Mouse (Mus musculus) kidney, postnatal 0 days (tissue): ENCODE measurements around the gene Asb6. TPM values are rescaled to one million over a fixed set of nuclear protein-coding genes. Genes with fewer than 3 reads are reported as not detected.

Experiments
- ATAC-seq: fragments of 200-750 bp; cut with Nextera tagmentation; replicated peaks from 2 replicates; pipeline ENCODE4 v1.8.0; 2017; ENCODE audit warnings: low read depth, moderate number of reproducible peaks, moderate TSS enrichment, moderate library complexity; ENCODE audit not compliant: low FRiP score
- DNase-seq: peaks from one replicate; pipeline ENCODE4 v3.0.0-alpha.2; 2016; ENCODE audit warnings: low spot score
- H3K27ac ChIP-seq: fragments of 300-500 bp; sonication (generic); 2 replicates; pipeline ENCODE4 v1.5.1; 2014; ENCODE audit warnings: mild to moderate bottlenecking
- H3K27me3 ChIP-seq: fragments of 300-500 bp; sonication (generic); 2 replicates; pipeline ENCODE4 v1.6.1; 2014; ENCODE audit warnings: low read length, mixed read lengths; ENCODE audit not compliant: insufficient read depth
- H3K36me3 ChIP-seq: fragments of 300-500 bp; sonication (generic); 2 replicates; pipeline ENCODE4 v1.6.1; 2014; ENCODE audit warnings: low read length, mixed read lengths; ENCODE audit not compliant: insufficient read depth
- H3K4me1 ChIP-seq: fragments of 300-500 bp; sonication (generic); replicated peaks from 2 replicates; pipeline ENCODE4 v1.6.1; 2014; ENCODE audit warnings: antibody characterized with exemption, low read length, mixed read lengths; ENCODE audit not compliant: insufficient read depth
- H3K4me2 ChIP-seq: fragments of 300-500 bp; sonication (generic); 2 replicates; pipeline ENCODE4 v1.6.1; 2014; ENCODE audit warnings: mild to moderate bottlenecking, low read length, moderate library complexity, mixed read lengths
- H3K4me3 ChIP-seq: fragments of 300-500 bp; sonication (generic); replicated peaks from 2 replicates; pipeline ENCODE4 v1.5.1; 2014; ENCODE audit warnings: low read depth, low read length
- H3K9ac ChIP-seq: fragments of 300-500 bp; sonication (generic); 2 replicates; pipeline ENCODE4 v1.6.1; 2014; ENCODE audit warnings: low read depth, low read length
- H3K9me3 ChIP-seq: fragments of 300-500 bp; sonication (generic); replicated peaks from 2 replicates; pipeline ENCODE4 v1.6.1; 2016; ENCODE audit warnings: low read length, inconsistent platforms, mixed read lengths
- CTCF ChIP-seq: IDR thresholded peaks from 2 replicates; pipeline ENCODE4 v1.5.1; 2016; ENCODE audit warnings: antibody characterized with exemption, low read depth, mild to moderate bottlenecking, moderate library complexity
- WGBS: fragments of 180-500 bp; shearing (Covaris S2); extraction: QIAGEN DNeasy Blood & Tissue Kit; methylation state at CpG from one replicate; pipeline ENCODE4 v1.1.7; 2014; 5-methylcytosine and 5-hydroxymethylcytosine counted together
- polyA plus RNA-seq: library from polyadenylated mRNA; unstranded; fragments of >200 nt; fragmentation: Nextera tagmentation; extraction: Ambion mirVana; gene quantifications from 2 replicates; pipeline ENCODE4 v1.2.1, GENCODE M21; 2015

The Asb6 gene
- polyA plus RNA-seq, 1 experiment from 2014 or later, result 26.1 TPM

- peak; percentile 54; the same call in 1 of the 2 replicates for TF ChIP-seq CTCF
- peak overlapping the region; percentile 67 for H3K27ac ChIP-seq
- H3K9me3 ChIP-seq, result no peaks in the 10 kb centered on the region
- no peak for ATAC-seq
- peaks cover 9% of the 10 kb centered on the region for H3K4me1 ChIP-seq
- H3K36me3 ChIP-seq, result peaks cover 38% of the 10 kb centered on the region
- no peaks in the 10 kb centered on the region for H3K27me3 ChIP-seq
- peak overlapping the region; percentile 88 for H3K9ac ChIP-seq
- peak overlapping the region; percentile 71 for H3K4me2 ChIP-seq
- WGBS, result 32% methylated on average over 26 of the region's 26 CpGs
- peak overlapping the region; percentile 78 for H3K4me3 ChIP-seq
- peak; percentile 74 for DNase-seq
These were observed 3.0 kb downstream of the Asb6 start for GRCm38 (mm10) chr2:30826825-30827748.

GRCm38 (mm10) chr2:30823385-30824153, 6.6 kb downstream of the Asb6 start:
- DNase-seq, result peak; percentile 81
- no peaks in the 10 kb centered on the region for H3K9me3 ChIP-seq
- H3K27me3 ChIP-seq, result no peaks in the 10 kb centered on the region
- H3K4me1 ChIP-seq, result peaks cover 9% of the 10 kb centered on the region
- 56% methylated on average over 13 of the region's 13 CpGs for WGBS
- H3K36me3 ChIP-seq, result peaks cover 55% of the 10 kb centered on the region
- peak; percentile 43 for ATAC-seq
- no peak overlapping the region for H3K9ac ChIP-seq
- H3K4me2 ChIP-seq, result no peak overlapping the region
- no peak for TF ChIP-seq CTCF
- no peak overlapping the region for H3K27ac ChIP-seq
- no peak overlapping the region for H3K4me3 ChIP-seq

GRCm38 (mm10) chr2:30822460-30822859, 7.7 kb downstream of the Asb6 start:
- no peak for TF ChIP-seq CTCF
- peaks cover 55% of the 10 kb centered on the region for H3K36me3 ChIP-seq

GRCm38 (mm10) chr2:30821073-30821472, 9.1 kb downstream of the Asb6 start:
- H3K27me3 ChIP-seq, result no peaks in the 10 kb centered on the region
- H3K4me2 ChIP-seq, result no peak overlapping the region
- ATAC-seq (no peak), DNase-seq (no peak)
- no peak overlapping the region for H3K9ac ChIP-seq
- H3K27ac ChIP-seq, result no peak overlapping the region
- no peaks in the 10 kb centered on the region for H3K9me3 ChIP-seq
- H3K36me3 ChIP-seq, result peaks cover 60% of the 10 kb centered on the region
- no peak overlapping the region for H3K4me3 ChIP-seq
- no peaks in the 10 kb centered on the region for H3K4me1 ChIP-seq
- TF ChIP-seq CTCF, result peak; percentile 45; the same call in 1 of the 2 replicates
- WGBS, result 87% methylated on average over 3 of the region's 3 CpGs

More at GRCm38 (mm10) chr2:30822460-30822859, 7.7 kb downstream of the Asb6 start:
- no peaks in the 10 kb centered on the region for H3K27me3 ChIP-seq
- no peak overlapping the region for H3K27ac ChIP-seq
- peaks cover 9% of the 10 kb centered on the region for H3K4me1 ChIP-seq
- ATAC-seq, result no peak
- no peak for DNase-seq
- H3K9ac ChIP-seq, result no peak overlapping the region
- H3K4me3 ChIP-seq, result no peak overlapping the region
- no peaks in the 10 kb centered on the region for H3K9me3 ChIP-seq
- H3K4me2 ChIP-seq, result no peak overlapping the region
- 89% methylated on average over 8 of the region's 8 CpGs for whole genome bisulfite sequencing

- 93% methylated on average over 5 of the region's 5 CpGs for WGBS
- Histone ChIP-seq H3K4me1 (no peaks in the 10 kb centered on the region), H3K9me3 (no peaks in the 10 kb centered on the region), H3K36me3 (peaks cover 56% of the 10 kb centered on the region), H3K9ac (no peak overlapping the region), H3K27ac (no peak overlapping the region), H3K4me2 (no peak overlapping the region), H3K4me3 (no peak overlapping the region), H3K27me3 (no peaks in the 10 kb centered on the region)
- no peak for ATAC-seq
- TF ChIP-seq CTCF, result no peak
- no peak for DNase-seq
These were observed 10.3 kb downstream of the Asb6 start for GRCm38 (mm10) chr2:30819873-30820272.

- no peak for TF ChIP-seq CTCF
- 94% methylated on average over 1 of the region's 1 CpGs for WGBS
- Histone ChIP-seq H3K4me3 (no peak overlapping the region), H3K4me1 (no peaks in the 10 kb centered on the region), H3K9me3 (no peaks in the 10 kb centered on the region), H3K4me2 (no peak overlapping the region), H3K9ac (no peak overlapping the region), H3K27me3 (no peaks in the 10 kb centered on the region), H3K36me3 (peaks cover 32% of the 10 kb centered on the region), H3K27ac (no peak overlapping the region)
- DNase-seq (no peak), ATAC-seq (no peak)
These were observed 13.8 kb downstream of the Asb6 start for GRCm38 (mm10) chr2:30816383-30816782.
